Mouse (Mus musculus): Measurements from ENCODE around the gene Washc1.

- TF ChIP-seq CTCF (IDR thresholded peaks at IDR 0.05; ENCODE audit: low read depth, low read length) (no peak), POLR2AphosphoS5 (IDR thresholded peaks at IDR 0.05; ENCODE audit: insufficient replicate concordance, low read depth, low read length) (no peak), GATA1 (IDR thresholded peaks at IDR 0.05; ENCODE audit: borderline replicate concordance, low read length) (no peak), GATA2 (IDR thresholded peaks at IDR 0.05; ENCODE audit: borderline replicate concordance, low read depth, low read length) (no peak)
Observed at GRCm38 (mm10) chr17:66112166-66112565, 821 bp downstream of the Washc1 start.

Measured in G1E (cell line).